In the genomic region with DNA sequence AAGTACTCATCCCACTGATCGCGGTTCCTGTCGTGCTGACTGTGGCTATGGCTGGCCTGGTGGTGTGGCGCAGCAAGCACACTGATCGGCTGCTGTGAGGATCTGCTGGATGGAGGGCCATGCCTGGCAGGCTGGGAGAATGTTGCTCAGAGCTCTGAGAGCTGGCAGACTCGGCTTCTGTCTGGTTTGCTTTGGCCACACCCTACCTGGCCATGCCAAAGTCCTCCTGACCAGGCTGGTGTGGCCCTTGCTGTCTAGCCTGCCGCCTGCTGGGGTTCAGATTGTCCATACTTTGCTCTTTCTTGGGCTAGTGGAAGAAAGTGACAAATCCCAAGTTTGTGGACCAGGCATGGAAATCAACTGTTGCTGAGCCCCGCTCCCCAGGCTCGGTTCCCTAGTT, we compare ENCODE assay signal across 21 mouse cellular contexts. TPM values are rescaled to one million over a fixed set of nuclear protein-coding genes. Genes with fewer than 3 reads are reported as not detected.
"Had no signal": no experiment of that assay in that cellular context is flagged by ENCODE, and none has a peak within 500 bp of the region (broad histone marks: within the 10 kb centered on the region; RNA-seq: fewer than 3 reads in every experiment).

No protein-coding gene starts in this region.

- H3K9ac ChIP-seq: hindbrain, embryonic 15.5 days; limb, embryonic 13.5 days; lung, embryonic 14.5 days; midbrain, embryonic 15.5 days; neural tube, embryonic 13.5 days; stomach, embryonic 15.5 days had no signal

- H3K27me3 ChIP-seq: hindbrain, embryonic 15.5 days; limb, embryonic 13.5 days; midbrain, embryonic 15.5 days; neural tube, embryonic 13.5 days; stomach, embryonic 15.5 days had no signal

- H3K27ac ChIP-seq: hindbrain, embryonic 15.5 days; limb, embryonic 13.5 days; midbrain, embryonic 10.5 days; midbrain, embryonic 15.5 days; neural tube, embryonic 13.5 days; stomach, embryonic 15.5 days had no signal

- H3K4me1 ChIP-seq: midbrain, embryonic 15.5 days; stomach, embryonic 15.5 days had no signal

- H3K4me2 ChIP-seq: hindbrain, embryonic 15.5 days; limb, embryonic 13.5 days; liver, embryonic 11.5 days; lung, embryonic 14.5 days; midbrain, embryonic 15.5 days; neural tube, embryonic 13.5 days; stomach, embryonic 15.5 days had no signal

- H3K9me3 ChIP-seq: hindbrain, embryonic 15.5 days; limb, embryonic 13.5 days; midbrain, embryonic 10.5 days; midbrain, embryonic 15.5 days; neural tube, embryonic 13.5 days; stomach, embryonic 15.5 days had no signal

- H3K4me3 ChIP-seq: hindbrain, embryonic 15.5 days; limb, embryonic 13.5 days; midbrain, embryonic 10.5 days; midbrain, embryonic 15.5 days; neural tube, embryonic 13.5 days; stomach, embryonic 15.5 days had no signal

- DNase-seq: left cerebral cortex, postnatal 4 days; lung, embryonic 14.5 days; lung, postnatal 10 days; lung, postnatal 4 days; right cerebral cortex, postnatal 14 days; thymus, postnatal 36 days had no signal

- H3K36me3 ChIP-seq: hindbrain, embryonic 15.5 days; limb, embryonic 13.5 days; midbrain, embryonic 10.5 days; midbrain, embryonic 15.5 days; neural tube, embryonic 13.5 days; stomach, embryonic 15.5 days had no signal

RNA-seq across cellular contexts. Expression of a gene that starts 18.3 kb away (rescaled TPM):
- total RNA-seq: monocyte, adult 5-6 weeks had no signal

RNA-seq across cellular contexts. Expression of a gene that starts 38.2 kb away (rescaled TPM):
- total RNA-seq: layer of hippocampus, adult 8-10 months; layer of hippocampus, postnatal 14 days; left cerebral cortex, adult 18-20 months; left cerebral cortex, postnatal 10 days; left cerebral cortex, postnatal 4 days; megakaryocyte, adult 5-6 weeks; monocyte, adult 5-6 weeks had no signal
- polyA plus RNA-seq: hindbrain, embryonic 15.5 days; limb, embryonic 13.5 days; liver, embryonic 11.5 days; liver, embryonic 16.5 days; lung, embryonic 14.5 days; midbrain, embryonic 10.5 days; midbrain, embryonic 15.5 days; neural tube, embryonic 13.5 days; spleen, adult 2 months; stomach, embryonic 15.5 days had no signal
